Mouse (Mus musculus) spleen, adult 18-20 months (tissue): ENCODE data around the gene Dcst2.

Experiments used
- DNase-seq, 2 experiments: peaks; one replicate each; pipeline ENCODE4 v3.0.0; 2022; ENCODE audit warnings: mixed read lengths in 2 of 2

The Dcst2 gene

GRCm38 (mm10) chr3:89388901-89389740 is 27.3 kb downstream of the Dcst2 start:
- peak; percentile 52 to 57 for DNase-seq

- peak in 1 of 2 experiments; percentile 36 for DNase-seq
These were observed 28.3 kb downstream of the Dcst2 start for GRCm38 (mm10) chr3:89390111-89390515.

GRCm38 (mm10) chr3:89390699-89391662 is 29.2 kb downstream of the Dcst2 start:
- DNase-seq: peak; percentile 59 to 60

GRCm38 (mm10) chr3:89391663-89392511 is 30.1 kb downstream of the Dcst2 start:
- DNase-seq: peak in 1 of 2 experiments; percentile 39

GRCm38 (mm10) chr3:89392871-89393311 is 31.1 kb downstream of the Dcst2 start:
- peak in 1 of 2 experiments; percentile 43 for DNase-seq

- DNase-seq: peak; percentile 92 to 95
These were observed 31.8 kb downstream of the Dcst2 start for GRCm38 (mm10) chr3:89393605-89394004.

- DNase-seq: peak; percentile 51 to 59
These were observed 32.5 kb downstream of the Dcst2 start, which contains the start of gene Zbtb7b for GRCm38 (mm10) chr3:89394006-89394893. TSS of gene Zbtb7b (minus strand) at chr3:89394776.

GRCm38 (mm10) chr3:89394894-89395256 is 33.1 kb downstream of the Dcst2 start:
- DNase-seq: peak in 1 of 2 experiments; percentile 56

- DNase-seq: no peak
These were observed 33.6 kb downstream of the Dcst2 start for GRCm38 (mm10) chr3:89395419-89395805.

GRCm38 (mm10) chr3:89395806-89396653 is 34.3 kb downstream of the Dcst2 start:
- DNase-seq: peak in 1 of 2 experiments; percentile 63

GRCm38 (mm10) chr3:89396654-89397005 is 34.9 kb downstream of the Dcst2 start:
- no peak for DNase-seq

- DNase-seq: no peak
These were observed 39.6 kb downstream of the Dcst2 start for GRCm38 (mm10) chr3:89401329-89401728.

GRCm38 (mm10) chr3:89402693-89403092 is 40.9 kb downstream of the Dcst2 start, which contains the start of gene Lenep:
TSS of gene Lenep (minus strand) at chr3:89402793.
- no peak for DNase-seq

- DNase-seq: no peak
These were observed 45.1 kb downstream of the Dcst2 start for GRCm38 (mm10) chr3:89406887-89407286.

GRCm38 (mm10) chr3:89408448-89408847 is 46.7 kb downstream of the Dcst2 start:
- no peak for DNase-seq

- DNase-seq: no peak
These were observed 47.9 kb downstream of the Dcst2 start for GRCm38 (mm10) chr3:89409701-89410100.

GRCm38 (mm10) chr3:89410864-89411263 is 49.1 kb downstream of the Dcst2 start:
- DNase-seq: no peak

GRCm38 (mm10) chr3:89411490-89412393 is 50.0 kb downstream of the Dcst2 start, which contains the start of gene Flad1:
TSS of gene Flad1 (minus strand) at chr3:89411870.
- peak; percentile 92 to 97 for DNase-seq

GRCm38 (mm10) chr3:89416158-89416557 is 54.4 kb downstream of the Dcst2 start:
- no peak for DNase-seq
